Mouse (Mus musculus) heart, embryonic 14.5 days (tissue): ENCODE measurements at regions not wholly inside any gene's neighbourhood (a gene's known extent, or its start where the extent isn't known, plus 50 kb on each side); places are given as distances from the start of the nearest gene placed in this dataset.
"Not testable (repeated sequence)": the region's sequence is repeated elsewhere in the genome, so short reads cannot be mapped to it uniquely, and the experiment has no call there.

Experiments used
- ATAC-seq: fragments of 200-750 bp; cut with Nextera tagmentation; 2 replicates; pipeline ENCODE4 v1.8.0; 2017; ENCODE audit warnings: low read depth, moderate TSS enrichment; ENCODE audit not compliant: insufficient number of reproducible peaks, insufficient read depth, low FRiP score
- H3K27ac ChIP-seq, 2 experiments: fragments of 200-500 bp in 1 of 2; fragments of 300-500 bp in 1 of 2; sonication (generic) in 1 of 2; replicated peaks in 1 of 2; 2 replicates each; pipeline ENCODE4 v1.5.1; 2012 to 2014; ENCODE audit warnings: low read depth in 2 of 2, low read length in 2 of 2, control low read depth in 1 of 2, mild to moderate bottlenecking in 1 of 2, mixed read lengths in 1 of 2; ENCODE audit not compliant: control insufficient read depth in 1 of 2, insufficient read depth in 1 of 2
- H3K27me3 ChIP-seq: fragments of 300-500 bp; sonication (generic); 2 replicates; pipeline ENCODE4 v1.6.1; 2014; ENCODE audit warnings: mild to moderate bottlenecking, low read length, control low read depth; ENCODE audit not compliant: control insufficient read depth, insufficient read depth
- H3K36me3 ChIP-seq: fragments of 300-500 bp; sonication (generic); 2 replicates; pipeline ENCODE4 v1.6.1; 2014; ENCODE audit warnings: mild to moderate bottlenecking, control low read depth, low read length, mixed read lengths; ENCODE audit not compliant: control insufficient read depth, insufficient read depth
- H3K4me1 ChIP-seq, 2 experiments: fragments of 200-500 bp in 1 of 2; fragments of 300-500 bp in 1 of 2; sonication (generic) in 1 of 2; 2 replicates each; pipeline ENCODE4 v1.6.1; 2012 to 2014; ENCODE audit warnings: low read length in 2 of 2, control low read depth in 1 of 2, mixed read lengths in 1 of 2; ENCODE audit not compliant: control insufficient read depth in 2 of 2, insufficient read depth in 2 of 2
- H3K4me2 ChIP-seq: fragments of 300-500 bp; sonication (generic); 2 replicates; pipeline ENCODE4 v1.6.1; 2014; ENCODE audit warnings: mild to moderate bottlenecking, low read length
- H3K4me3 ChIP-seq, 2 experiments: fragments of 200-500 bp in 1 of 2; fragments of 300-500 bp in 1 of 2; sonication (generic) in 1 of 2; 2 replicates each; pipeline ENCODE4 v1.5.1; 2012 to 2014; ENCODE audit warnings: low read length in 2 of 2, mild to moderate bottlenecking in 2 of 2, control low read depth in 1 of 2, low read depth in 1 of 2, moderate library complexity in 1 of 2; ENCODE audit not compliant: control insufficient read depth in 1 of 2, insufficient read depth in 1 of 2
- H3K9ac ChIP-seq: fragments of 300-500 bp; sonication (generic); 2 replicates; pipeline ENCODE4 v1.6.1; 2014; ENCODE audit warnings: mild to moderate bottlenecking, low read length
- H3K9me3 ChIP-seq: fragments of 300-500 bp; sonication (generic); 2 replicates; pipeline ENCODE4 v1.6.1; 2016; ENCODE audit warnings: low read length, control low read depth; ENCODE audit not compliant: control insufficient read depth
- WGBS: fragments of 180-500 bp; shearing (Covaris S2); extraction: QIAGEN DNeasy Blood & Tissue Kit; methylation state at CpG from one replicate; pipeline ENCODE4 v1.1.7; 2014; 5-methylcytosine and 5-hydroxymethylcytosine counted together

GRCm38 (mm10) chr1:23316288-23316687 lies 81.3 kb downstream of the Ogfrl1 start:
- H3K4me1 ChIP-seq, H3K9ac ChIP-seq, H3K4me2 ChIP-seq, H3K36me3 ChIP-seq, H3K27ac ChIP-seq, H3K27me3 ChIP-seq, H3K9me3 ChIP-seq, H3K4me3 ChIP-seq, ATAC-seq: not testable (repeated sequence)
- WGBS, result 95% methylated on average over 2 of the region's 2 CpGs

GRCm38 (mm10) chr1:23314863-23315262 lies 82.7 kb downstream of the Ogfrl1 start:
- H3K4me1 ChIP-seq, ATAC-seq, H3K4me2 ChIP-seq, H3K36me3 ChIP-seq, H3K27me3 ChIP-seq, H3K27ac ChIP-seq, H3K9ac ChIP-seq, H3K4me3 ChIP-seq, H3K9me3 ChIP-seq: not testable (repeated sequence)
- 72% methylated on average over 2 of the region's 2 CpGs for WGBS

- Histone ChIP-seq H3K36me3 (peaks cover 18% of the 10 kb centered on the region), H3K27ac (no peak overlapping the region), H3K9me3 (no peaks in the 10 kb centered on the region), H3K4me1 (no peaks in the 10 kb centered on the region), H3K9ac (no peak overlapping the region), H3K4me3 (no peak overlapping the region), H3K27me3 (no peaks in the 10 kb centered on the region), H3K4me2 (no peak overlapping the region)
- no peak for ATAC-seq
- 100% methylated on average over 1 of the region's 1 CpGs for WGBS
Measured at GRCm38 (mm10) chr1:23292718-23293117, 104.9 kb downstream of the Ogfrl1 start.

GRCm38 (mm10) chr1:23286741-23287140 lies 110.8 kb downstream of the Ogfrl1 start:
- peaks cover 35% of the 10 kb centered on the region for H3K36me3 ChIP-seq
- peaks cover 0 to 15% of the 10 kb centered on the region in 2 experiments; a peak in 2 of 4 replicates for H3K4me1 ChIP-seq
- no peak overlapping the region for H3K4me2 ChIP-seq
- no peak overlapping the region for H3K4me3 ChIP-seq
- WGBS, result 20% methylated on average over 4 of the region's 4 CpGs
- H3K27ac ChIP-seq, result peak overlapping the region in 1 of 2 experiments; percentile 19; a peak in 1 of 4 replicates
- no peaks in the 10 kb centered on the region for H3K27me3 ChIP-seq
- no peak for ATAC-seq
- H3K9ac ChIP-seq, result no peak overlapping the region
- H3K9me3 ChIP-seq, result no peaks in the 10 kb centered on the region

GRCm38 (mm10) chr1:23282870-23283219 lies 114.7 kb downstream of the Ogfrl1 start:
- Histone ChIP-seq H3K36me3 (peaks cover 55% of the 10 kb centered on the region), H3K27ac (no peak overlapping the region), H3K9me3 (no peaks in the 10 kb centered on the region), H3K4me3 (no peak overlapping the region), H3K4me2 (no peak overlapping the region), H3K9ac (no peak overlapping the region), H3K27me3 (no peaks in the 10 kb centered on the region), H3K4me1 (peaks cover 0 to 18% of the 10 kb centered on the region in 2 experiments; a peak in 2 of 4 replicates)
- WGBS, result 88% methylated on average over 4 of the region's 4 CpGs
- ATAC-seq, result no peak

GRCm38 (mm10) chr1:23282215-23282869 lies 115.2 kb downstream of the Ogfrl1 start:
- peaks cover 0 to 18% of the 10 kb centered on the region in 2 experiments; a peak in 2 of 4 replicates for H3K4me1 ChIP-seq
- peaks cover 57% of the 10 kb centered on the region for H3K36me3 ChIP-seq
- no peak overlapping the region for H3K4me3 ChIP-seq
- no peak overlapping the region for H3K27ac ChIP-seq
- no peak overlapping the region for H3K9ac ChIP-seq
- ATAC-seq, result no peak
- H3K27me3 ChIP-seq, result no peaks in the 10 kb centered on the region
- no peaks in the 10 kb centered on the region for H3K9me3 ChIP-seq
- H3K4me2 ChIP-seq, result no peak overlapping the region
- WGBS, result 78% methylated on average over 2 of the region's 2 CpGs

- H3K27ac ChIP-seq, result no peak overlapping the region; a peak in 1 of 4 replicates
- ATAC-seq, result peak; percentile 71
Measured at GRCm38 (mm10) chr1:23279827-23280226, 117.7 kb downstream of the Ogfrl1 start.

GRCm38 (mm10) chr1:23272077-23272476 lies 125.5 kb downstream of the Ogfrl1 start:
- H3K9me3 ChIP-seq, result no peaks in the 10 kb centered on the region
- H3K4me2 ChIP-seq, result peak overlapping the region; percentile 62
- H3K27ac ChIP-seq, result peak overlapping the region; percentile 64 to 90; a peak in 3 of 4 replicates
- H3K27me3 ChIP-seq, result no peaks in the 10 kb centered on the region
- ATAC-seq, result no peak
- peak overlapping the region; percentile 65 for H3K9ac ChIP-seq
- peaks cover 16% of the 10 kb centered on the region for H3K36me3 ChIP-seq
- peak overlapping the region in 1 of 2 experiments; percentile 27; a peak in 1 of 4 replicates for H3K4me3 ChIP-seq
- 20% methylated on average over 6 of the region's 6 CpGs for WGBS
- peaks cover 9 to 42% of the 10 kb centered on the region in 2 experiments for H3K4me1 ChIP-seq

More at GRCm38 (mm10) chr1:23279827-23280226, 117.7 kb downstream of the Ogfrl1 start:
- Histone ChIP-seq H3K4me1 (peaks cover 2 to 25% of the 10 kb centered on the region in 2 experiments; a peak in 2 of 4 replicates), H3K4me3 (no peak overlapping the region), H3K9ac (no peak overlapping the region), H3K9me3 (no peaks in the 10 kb centered on the region), H3K27me3 (no peaks in the 10 kb centered on the region), H3K36me3 (peaks cover 59% of the 10 kb centered on the region), H3K4me2 (no peak overlapping the region)
- 70% methylated on average over 2 of the region's 2 CpGs for WGBS
